Mouse (Mus musculus): ENCODE measurements around the gene 1700034J05Rik. TPM values are rescaled to one million over a fixed set of nuclear protein-coding genes. Genes with fewer than 3 reads are reported as not detected.

The 1700034J05Rik gene
- polyA plus RNA-seq, 1 experiment from 2014 or later = 0.42 TPM

DNA sequence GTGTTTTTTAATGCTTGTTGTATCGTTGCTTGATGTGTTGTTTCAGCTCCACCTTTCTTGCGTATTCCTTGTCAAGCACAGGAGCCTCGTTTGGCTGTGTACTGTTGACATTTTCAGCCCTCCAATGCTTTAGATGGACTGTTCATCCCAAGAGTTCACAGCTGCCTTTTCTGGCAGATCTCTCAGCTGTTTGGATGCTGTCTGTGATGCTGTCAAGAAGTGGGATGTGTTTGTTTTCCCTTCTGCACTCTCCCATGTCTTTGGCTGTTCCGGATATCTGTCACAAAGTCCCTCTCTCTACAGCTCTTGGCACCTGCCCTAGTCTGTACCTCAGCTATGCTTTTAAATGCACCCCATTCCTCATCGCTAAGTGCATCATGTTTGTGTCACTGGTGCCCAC lies 6.7 kb upstream of the 1700034J05Rik start:
- 39% methylated on average over 5 of the region's 5 CpGs for WGBS (ENCODE audit: insufficient replicate concordance)
- Histone ChIP-seq H3K4me2 (no peak overlapping the region), H3K9me3 (replicated peaks; ENCODE audit: control insufficient read depth, low read length) (no peaks in the 10 kb centered on the region), H3K4me3 (ENCODE audit: low read depth, low read length) (no peak overlapping the region), H3K27ac (ENCODE audit: low read depth, low read length) (no peak overlapping the region), H3K9ac (ENCODE audit: low read depth, low read length) (no peak overlapping the region), H3K4me1 (ENCODE audit: control insufficient read depth, insufficient read depth, low read length) (peaks cover 38% of the 10 kb centered on the region), H3K36me3 (ENCODE audit: control insufficient read depth, insufficient read depth, low read length) (no peaks in the 10 kb centered on the region), H3K27me3 (ENCODE audit: control insufficient read depth, insufficient read depth, low read length) (no peaks in the 10 kb centered on the region)
- ATAC-seq (replicated peaks; ENCODE audit: insufficient number of reproducible peaks, low FRiP score, low TSS enrichment) = no peak

DNA sequence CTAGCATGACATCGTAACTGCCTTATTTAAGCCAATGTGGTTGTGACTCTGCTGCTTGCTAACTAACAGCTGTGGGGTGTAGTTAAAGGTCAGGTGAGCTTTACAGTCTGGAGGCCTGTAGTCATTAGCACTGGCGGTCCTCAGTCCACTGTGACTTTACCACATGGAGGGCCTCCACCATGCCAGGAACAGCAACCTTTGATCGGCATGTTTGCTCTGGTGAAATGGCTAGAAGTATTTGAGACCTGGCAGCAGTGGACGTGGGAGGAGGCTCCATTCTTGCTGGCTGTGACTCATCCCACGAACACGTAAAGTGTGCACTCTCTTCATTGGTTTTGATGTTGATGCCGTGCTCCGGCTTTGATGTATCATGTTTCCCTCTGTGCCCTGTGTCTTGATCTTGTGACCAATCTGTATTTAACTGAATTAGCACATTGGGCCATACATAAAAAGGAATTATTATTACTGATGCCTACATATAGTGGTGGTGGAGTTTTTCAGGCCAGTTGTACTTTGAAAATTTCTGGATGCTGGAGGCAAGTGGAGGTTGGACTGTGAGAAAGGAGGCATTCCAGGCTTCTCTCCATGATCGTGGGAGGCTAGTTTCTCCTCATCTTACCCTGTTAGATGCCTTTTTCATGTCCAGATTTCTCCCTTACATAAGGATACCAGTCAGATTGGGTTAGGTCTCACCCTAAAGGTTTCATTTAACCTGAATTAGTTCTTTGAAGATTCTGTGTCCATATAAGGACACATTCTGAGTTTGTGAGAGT lies 5.9 kb upstream of the 1700034J05Rik start:
- Histone ChIP-seq H3K9me3 (replicated peaks; ENCODE audit: control insufficient read depth, low read length) (no peaks in the 10 kb centered on the region), H3K27ac (ENCODE audit: low read depth, low read length) (no peak overlapping the region), H3K4me3 (ENCODE audit: low read depth, low read length) (no peak overlapping the region), H3K27me3 (ENCODE audit: control insufficient read depth, insufficient read depth, low read length) (no peaks in the 10 kb centered on the region), H3K9ac (ENCODE audit: low read depth, low read length) (no peak overlapping the region), H3K4me2 (no peak overlapping the region), H3K4me1 (ENCODE audit: control insufficient read depth, insufficient read depth, low read length) (peaks cover 40% of the 10 kb centered on the region), H3K36me3 (ENCODE audit: control insufficient read depth, insufficient read depth, low read length) (no peaks in the 10 kb centered on the region)
- no peak for ATAC-seq (replicated peaks; ENCODE audit: insufficient number of reproducible peaks, low FRiP score, low TSS enrichment)
- 63% methylated on average over 9 of the region's 9 CpGs for WGBS (ENCODE audit: insufficient replicate concordance)

DNA sequence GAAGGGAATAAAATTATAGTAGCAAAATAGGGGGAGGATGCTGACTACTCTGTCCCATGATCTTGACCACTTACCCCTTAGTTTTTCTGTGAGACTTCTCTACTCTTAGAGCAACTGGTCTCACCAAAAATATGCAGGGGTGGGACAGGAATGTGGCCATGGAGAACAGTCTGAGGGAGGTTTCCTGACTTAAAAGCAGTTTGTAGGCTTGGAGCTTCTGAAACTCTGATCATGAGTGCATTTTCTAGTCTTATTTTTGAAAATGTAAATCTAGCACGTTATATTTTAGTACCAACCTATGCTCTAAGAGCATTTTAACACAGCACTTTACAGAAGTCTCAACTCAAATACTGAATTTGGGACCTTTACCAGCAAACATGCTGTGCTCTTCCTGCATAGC lies 4.5 kb upstream of the 1700034J05Rik start:
- no peak for ATAC-seq (replicated peaks; ENCODE audit: insufficient number of reproducible peaks, low FRiP score, low TSS enrichment)

DNA sequence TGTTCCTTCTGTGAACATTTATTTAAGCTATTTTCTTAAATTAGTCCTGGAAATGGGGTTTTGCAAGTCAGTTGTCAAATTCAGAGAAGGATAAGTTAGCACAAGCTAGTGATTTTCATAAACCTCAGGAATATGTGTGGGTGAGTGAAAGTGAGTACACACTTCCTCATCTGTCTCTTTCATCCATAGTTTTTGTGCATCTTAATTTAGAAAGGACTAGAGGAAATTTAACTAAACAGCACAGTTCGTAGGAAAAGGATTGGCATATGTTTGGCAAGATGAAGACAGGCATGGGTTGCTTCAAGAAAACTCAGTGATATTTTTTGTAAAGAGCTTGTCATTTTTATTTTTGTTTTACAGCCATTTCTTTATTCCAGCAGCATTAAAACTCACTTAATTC lies 2.7 kb upstream of the 1700034J05Rik start:
- 89% methylated on average over 1 of the region's 1 CpGs for WGBS (ENCODE audit: insufficient replicate concordance)
- Histone ChIP-seq H3K4me3 (ENCODE audit: low read depth, low read length) (no peak overlapping the region), H3K27ac (ENCODE audit: low read depth, low read length) (no peak overlapping the region), H3K4me2 (no peak overlapping the region), H3K9ac (ENCODE audit: low read depth, low read length) (no peak overlapping the region), H3K9me3 (replicated peaks; ENCODE audit: control insufficient read depth, low read length) (no peaks in the 10 kb centered on the region), H3K36me3 (ENCODE audit: control insufficient read depth, insufficient read depth, low read length) (no peaks in the 10 kb centered on the region), H3K4me1 (ENCODE audit: control insufficient read depth, insufficient read depth, low read length) (peaks cover 32% of the 10 kb centered on the region), H3K27me3 (ENCODE audit: control insufficient read depth, insufficient read depth, low read length) (no peaks in the 10 kb centered on the region)
- no peak for ATAC-seq (replicated peaks; ENCODE audit: insufficient number of reproducible peaks, low FRiP score, low TSS enrichment)

More for the DNA sequence above, 4.5 kb upstream of the 1700034J05Rik start:
- H3K27ac ChIP-seq (ENCODE audit: low read depth, low read length) = no peak overlapping the region
- WGBS (ENCODE audit: insufficient replicate concordance) = 73% methylated on average over 1 of the region's 1 CpGs
- no peak overlapping the region for H3K4me3 ChIP-seq (ENCODE audit: low read depth, low read length)
- no peaks in the 10 kb centered on the region for H3K27me3 ChIP-seq (ENCODE audit: control insufficient read depth, insufficient read depth, low read length)
- no peak overlapping the region for H3K9ac ChIP-seq (ENCODE audit: low read depth, low read length)
- H3K4me1 ChIP-seq (ENCODE audit: control insufficient read depth, insufficient read depth, low read length) = peaks cover 40% of the 10 kb centered on the region
- H3K9me3 ChIP-seq (replicated peaks; ENCODE audit: control insufficient read depth, low read length) = no peaks in the 10 kb centered on the region
- no peaks in the 10 kb centered on the region for H3K36me3 ChIP-seq (ENCODE audit: control insufficient read depth, insufficient read depth, low read length)
- H3K4me2 ChIP-seq = no peak overlapping the region

DNA sequence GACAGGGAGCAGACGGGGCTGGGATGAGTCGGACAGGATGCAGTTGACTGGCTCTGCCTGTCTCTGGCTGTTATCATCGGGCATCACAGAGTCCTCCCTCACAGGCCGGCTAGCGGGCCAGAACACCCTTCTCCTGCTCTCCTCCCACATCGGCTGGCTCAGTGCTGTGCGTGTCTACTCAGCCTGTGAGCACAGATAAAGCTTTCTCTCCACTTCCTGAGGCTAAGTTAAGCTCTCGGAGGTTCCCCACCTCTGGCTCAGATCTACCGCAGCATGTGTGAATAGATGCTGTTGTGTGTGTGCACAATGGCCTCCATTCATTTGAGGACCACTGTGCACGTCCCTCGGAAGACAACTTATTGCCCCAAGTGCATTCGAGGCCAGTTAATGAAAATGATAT lies 1.7 kb upstream of the 1700034J05Rik start:
- ATAC-seq (replicated peaks; ENCODE audit: insufficient number of reproducible peaks, low FRiP score, low TSS enrichment) = peak; percentile 79

DNA sequence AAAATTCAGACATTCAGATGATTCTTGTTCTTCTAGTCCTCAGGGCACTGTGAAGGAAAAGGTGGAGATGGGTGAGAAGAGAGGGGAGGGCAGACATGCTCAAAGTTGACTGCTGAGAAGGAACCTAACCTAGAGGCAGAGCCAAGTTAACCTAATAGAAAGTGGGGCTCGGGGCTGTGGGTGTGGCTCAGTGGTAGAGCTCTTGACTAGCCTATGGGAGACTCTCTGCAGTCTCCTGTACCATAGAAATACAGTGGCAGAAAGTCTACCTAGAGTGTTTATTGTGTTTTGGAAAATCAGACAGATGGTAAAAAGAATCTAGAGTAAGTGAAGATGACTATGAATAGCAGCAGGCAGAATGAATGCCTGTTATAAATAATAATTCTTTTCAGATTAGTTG lies 1.3 kb upstream of the 1700034J05Rik start:
- Histone ChIP-seq H3K4me3 (ENCODE audit: low read depth, low read length) (no peak overlapping the region), H3K36me3 (ENCODE audit: control insufficient read depth, insufficient read depth, low read length) (no peaks in the 10 kb centered on the region), H3K4me1 (ENCODE audit: control insufficient read depth, insufficient read depth, low read length) (peaks cover 17% of the 10 kb centered on the region), H3K9ac (ENCODE audit: low read depth, low read length) (no peak overlapping the region), H3K9me3 (replicated peaks; ENCODE audit: control insufficient read depth, low read length) (no peaks in the 10 kb centered on the region), H3K27me3 (ENCODE audit: control insufficient read depth, insufficient read depth, low read length) (no peaks in the 10 kb centered on the region), H3K4me2 (peak overlapping the region; percentile 27; the same call in 1 of the 2 replicates), H3K27ac (ENCODE audit: low read depth, low read length) (peak overlapping the region; percentile 54)
- ATAC-seq (replicated peaks; ENCODE audit: insufficient number of reproducible peaks, low FRiP score, low TSS enrichment) = no peak
- 65% methylated on average over 1 of the region's 1 CpGs for WGBS (ENCODE audit: insufficient replicate concordance)

More for the DNA sequence above, 1.7 kb upstream of the 1700034J05Rik start:
- peak overlapping the region; percentile 50 for H3K27ac ChIP-seq (ENCODE audit: low read depth, low read length)
- peak overlapping the region; percentile 27; the same call in 1 of the 2 replicates for H3K4me2 ChIP-seq
- no peaks in the 10 kb centered on the region for H3K27me3 ChIP-seq (ENCODE audit: control insufficient read depth, insufficient read depth, low read length)
- no peak overlapping the region for H3K9ac ChIP-seq (ENCODE audit: low read depth, low read length)
- no peak overlapping the region for H3K4me3 ChIP-seq (ENCODE audit: low read depth, low read length)
- no peaks in the 10 kb centered on the region for H3K9me3 ChIP-seq (replicated peaks; ENCODE audit: control insufficient read depth, low read length)
- peaks cover 21% of the 10 kb centered on the region for H3K4me1 ChIP-seq (ENCODE audit: control insufficient read depth, insufficient read depth, low read length)
- 19% methylated on average over 12 of the region's 12 CpGs for WGBS (ENCODE audit: insufficient replicate concordance)
- H3K36me3 ChIP-seq (ENCODE audit: control insufficient read depth, insufficient read depth, low read length) = no peaks in the 10 kb centered on the region

DNA sequence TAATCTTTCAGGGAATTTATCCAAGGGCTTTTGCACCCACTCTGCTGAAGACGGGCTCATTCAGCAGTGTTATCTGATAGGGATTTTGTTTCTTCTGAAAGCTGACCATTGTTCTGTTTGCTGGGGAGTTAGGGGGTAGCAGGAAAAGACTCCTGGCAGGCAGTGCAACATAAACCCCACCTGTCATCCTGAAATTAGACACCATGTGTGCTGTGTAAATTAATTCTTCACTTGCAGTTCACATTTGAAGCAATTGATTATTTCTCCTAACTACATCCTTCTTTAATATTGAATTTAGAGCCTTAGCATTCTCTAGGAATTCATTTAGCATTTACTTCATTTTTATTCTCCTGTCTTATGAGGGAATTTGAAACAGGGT lies 3.8 kb downstream of the 1700034J05Rik start:
- H3K27me3 ChIP-seq (ENCODE audit: control insufficient read depth, insufficient read depth, low read length) = no peaks in the 10 kb centered on the region

DNA sequence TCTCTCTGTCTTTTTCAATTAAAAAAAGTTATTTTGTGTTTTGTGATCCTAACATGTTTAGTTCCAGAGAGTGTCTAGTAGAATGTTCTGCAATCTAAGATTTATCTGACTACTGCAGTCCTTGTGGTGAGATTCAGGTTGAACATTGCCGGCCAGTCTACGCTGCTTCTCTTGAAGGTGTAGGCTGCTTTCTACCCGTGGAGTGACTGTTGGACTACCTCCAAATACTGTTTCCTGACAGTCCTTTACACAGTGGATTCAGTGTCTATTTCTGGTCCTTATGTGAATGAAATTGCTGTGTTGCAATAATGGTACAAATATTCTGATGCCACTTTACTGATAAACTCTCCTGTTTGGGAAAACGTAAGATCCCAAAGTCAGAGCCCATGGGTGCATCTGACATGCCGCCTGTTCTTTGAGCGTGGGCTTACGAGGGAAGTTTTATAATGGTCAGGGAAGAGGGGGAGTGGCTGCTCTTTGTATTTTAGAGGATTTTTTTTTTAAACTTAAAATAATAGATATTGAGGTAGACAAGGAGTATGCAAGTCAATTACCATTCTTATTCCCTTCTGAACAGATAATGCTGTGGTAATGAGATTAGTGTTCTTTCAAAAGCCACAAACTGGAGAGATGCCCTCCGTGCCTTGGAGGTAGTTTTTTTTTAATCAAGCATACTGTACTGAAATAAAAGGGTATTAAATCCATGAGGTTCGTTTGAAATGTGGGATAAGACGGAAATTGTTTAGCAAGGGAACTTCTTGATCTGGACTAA lies 4.4 kb downstream of the 1700034J05Rik start:
- Histone ChIP-seq H3K4me2 (no peak overlapping the region), H3K4me1 (ENCODE audit: control insufficient read depth, insufficient read depth, low read length) (peaks cover 38% of the 10 kb centered on the region), H3K4me3 (ENCODE audit: low read depth, low read length) (no peak overlapping the region), H3K36me3 (ENCODE audit: control insufficient read depth, insufficient read depth, low read length) (no peaks in the 10 kb centered on the region), H3K9me3 (replicated peaks; ENCODE audit: control insufficient read depth, low read length) (no peaks in the 10 kb centered on the region), H3K9ac (ENCODE audit: low read depth, low read length) (no peak overlapping the region), H3K27ac (ENCODE audit: low read depth, low read length) (no peak overlapping the region; the same call in 1 of the 2 replicates), H3K27me3 (ENCODE audit: control insufficient read depth, insufficient read depth, low read length) (no peaks in the 10 kb centered on the region)
- no peak for ATAC-seq (replicated peaks; ENCODE audit: insufficient number of reproducible peaks, low FRiP score, low TSS enrichment)
- WGBS (ENCODE audit: insufficient replicate concordance) = 64% methylated on average over 10 of the region's 10 CpGs

More for the DNA sequence above, 3.8 kb downstream of the 1700034J05Rik start:
- Histone ChIP-seq H3K4me1 (ENCODE audit: control insufficient read depth, insufficient read depth, low read length) (peaks cover 34% of the 10 kb centered on the region), H3K36me3 (ENCODE audit: control insufficient read depth, insufficient read depth, low read length) (no peaks in the 10 kb centered on the region), H3K9ac (ENCODE audit: low read depth, low read length) (no peak overlapping the region), H3K27ac (ENCODE audit: low read depth, low read length) (no peak overlapping the region), H3K9me3 (replicated peaks; ENCODE audit: control insufficient read depth, low read length) (no peaks in the 10 kb centered on the region), H3K4me3 (ENCODE audit: low read depth, low read length) (no peak overlapping the region), H3K4me2 (no peak overlapping the region)
- ATAC-seq (replicated peaks; ENCODE audit: insufficient number of reproducible peaks, low FRiP score, low TSS enrichment) = no peak
- 22% methylated on average over 1 of the region's 1 CpGs for WGBS (ENCODE audit: insufficient replicate concordance)

Data from heart, embryonic 11.5 days (tissue).